Mouse (Mus musculus): ENCODE results near the gene Npr2. TPM values are rescaled to one million over a fixed set of nuclear protein-coding genes. Genes with fewer than 3 reads are reported as not detected.

Gene Npr2
- total RNA-seq, 2 experiments from 2014 or later: 42.9 to 49.7 TPM

- DNase-seq (ENCODE audit: low spot score in 2 of 2): no peak
Observed at GRCm38 (mm10) chr4:43620146-43620778, 11.5 kb upstream of the Npr2 start.

- DNase-seq (ENCODE audit: low spot score in 2 of 2): no peak
Observed at GRCm38 (mm10) chr4:43629106-43629817, 2.5 kb upstream of the Npr2 start.

GRCm38 (mm10) chr4:43630030-43630581 is 1.6 kb upstream of the Npr2 start:
- DNase-seq (ENCODE audit: low spot score in 2 of 2): peak; percentile 45 to 73

- DNase-seq (ENCODE audit: low spot score in 2 of 2): no peak
Observed at GRCm38 (mm10) chr4:43630671-43631045, 1.1 kb upstream of the Npr2 start.

- no peak for DNase-seq (ENCODE audit: low spot score in 2 of 2)
Observed at GRCm38 (mm10) chr4:43631956-43632920, 503 bp downstream of the Npr2 start.

- no peak for DNase-seq (ENCODE audit: low spot score in 2 of 2)
Observed at GRCm38 (mm10) chr4:43633296-43633695, 1.6 kb downstream of the Npr2 start.

- no peak for DNase-seq (ENCODE audit: low spot score in 2 of 2)
Observed at GRCm38 (mm10) chr4:43633736-43634135, 2.0 kb downstream of the Npr2 start.

GRCm38 (mm10) chr4:43634621-43635374 is 3.1 kb downstream of the Npr2 start:
- DNase-seq (ENCODE audit: low spot score in 2 of 2): no peak

GRCm38 (mm10) chr4:43636751-43637150 is 5.0 kb downstream of the Npr2 start:
- no peak for DNase-seq (ENCODE audit: low spot score in 2 of 2)

- no peak for DNase-seq (ENCODE audit: low spot score in 2 of 2)
Observed at GRCm38 (mm10) chr4:43640076-43640475, 8.3 kb downstream of the Npr2 start.

- no peak for DNase-seq (ENCODE audit: low spot score in 2 of 2)
Observed at GRCm38 (mm10) chr4:43640491-43640890, 8.8 kb downstream of the Npr2 start.

- DNase-seq (ENCODE audit: low spot score in 2 of 2): no peak
Observed at GRCm38 (mm10) chr4:43649783-43650182, 18.0 kb downstream of the Npr2 start.

GRCm38 (mm10) chr4:43652726-43653125 is 21.0 kb downstream of the Npr2 start:
- DNase-seq (ENCODE audit: low spot score in 2 of 2): no peak

GRCm38 (mm10) chr4:43653161-43654015 is 21.7 kb downstream of the Npr2 start, which contains the start of gene Spag8:
Gene Spag8, minus strand, starts transcription at chr4:43653594.
- DNase-seq (ENCODE audit: low spot score in 2 of 2): no peak

GRCm38 (mm10) chr4:43655656-43656338 is 24.1 kb downstream of the Npr2 start:
- no peak for DNase-seq (ENCODE audit: low spot score in 2 of 2)

- peak; percentile 83 to 93 for DNase-seq (ENCODE audit: low spot score in 2 of 2)
Observed at GRCm38 (mm10) chr4:43656339-43657109, 24.8 kb downstream of the Npr2 start, which contains the start of gene Hint2. Gene Hint2, minus strand, starts transcription at chr4:43656466.

- DNase-seq (ENCODE audit: low spot score in 2 of 2): no peak
Observed at GRCm38 (mm10) chr4:43657146-43657545, 25.4 kb downstream of the Npr2 start.

GRCm38 (mm10) chr4:43666412-43666811 is 34.7 kb downstream of the Npr2 start:
- no peak for DNase-seq (ENCODE audit: low spot score in 2 of 2)
